Mouse (Mus musculus): ENCODE measurements around the gene Ptprcap.
"Not testable (repeated sequence)": the region's sequence is repeated elsewhere in the genome, so short reads cannot be mapped to it uniquely, and the experiment has no call there.

Ptprcap gene

DNA sequence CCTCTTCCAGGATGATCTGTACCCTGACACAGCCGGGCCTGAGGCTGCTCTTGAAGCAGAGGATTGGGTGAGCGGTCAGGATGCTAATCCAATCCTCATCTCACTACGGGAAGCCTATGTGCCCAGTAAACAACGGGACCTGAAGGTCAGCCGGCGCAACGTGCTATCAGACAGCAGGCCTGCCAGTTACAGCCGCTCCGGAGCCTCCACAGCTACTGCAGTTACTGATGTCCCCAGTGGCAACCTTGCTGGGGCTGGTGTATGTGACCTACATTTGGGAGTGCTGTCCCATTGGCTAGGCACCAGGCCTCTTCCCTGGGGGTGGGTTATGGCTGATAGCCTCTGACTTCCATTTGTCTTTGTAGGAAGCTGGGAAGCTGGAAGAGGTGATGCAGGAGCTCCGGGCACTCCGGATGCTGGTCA, at the start of gene Ptprcap:
Gene Ptprcap, plus strand, starts transcription at position 373 of the 423 bp plus-strand sequence.
- DNase-seq: peak; percentile 69 to 78

DNA sequence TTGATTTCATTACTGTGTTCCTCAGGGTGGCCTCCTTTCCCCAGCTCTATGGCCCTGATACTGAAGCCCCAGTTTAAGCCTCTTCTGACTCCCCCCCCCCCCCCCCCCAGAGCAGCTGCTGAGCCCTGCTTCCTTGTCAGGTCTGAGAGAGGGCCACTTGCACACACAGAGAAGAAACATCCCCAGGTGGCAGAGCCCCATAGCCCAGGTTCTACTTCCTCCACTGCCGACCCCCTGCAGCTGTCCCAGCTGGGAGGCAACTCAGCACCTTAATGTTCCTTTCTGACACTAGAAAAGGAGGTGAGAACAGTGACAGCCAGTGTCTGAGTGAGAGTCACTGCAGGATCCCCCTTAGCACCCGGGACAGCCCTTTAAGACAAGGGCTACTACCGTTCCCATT, 49.6 kb upstream of the Ptprcap start:
- DNase-seq: no peak

DNA sequence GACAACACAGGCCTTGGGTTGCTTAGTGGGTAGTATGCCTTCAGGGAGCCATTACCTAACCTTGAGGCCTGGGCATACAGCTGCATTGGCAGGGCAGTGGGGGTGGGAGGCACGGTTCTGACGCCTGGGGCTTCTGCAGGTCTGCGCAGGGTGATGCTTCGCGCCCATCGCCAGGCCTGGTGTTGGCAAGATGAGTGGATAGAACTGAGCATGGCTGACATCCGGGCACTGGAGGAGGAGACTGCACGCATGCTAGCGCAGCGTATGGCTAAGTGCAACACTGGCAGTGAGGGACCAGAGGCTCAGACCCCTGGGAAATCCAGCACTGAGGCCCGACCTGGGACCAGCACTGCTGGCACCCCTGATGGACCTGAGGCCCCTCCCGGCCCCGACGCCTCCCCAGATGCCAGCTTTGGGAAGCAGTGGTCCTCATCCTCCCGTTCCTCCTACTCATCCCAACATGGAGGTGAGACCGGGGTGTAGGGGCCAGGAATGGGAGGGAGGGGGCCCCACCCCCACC, 48.7 kb upstream of the Ptprcap start:
- DNase-seq: no peak

DNA sequence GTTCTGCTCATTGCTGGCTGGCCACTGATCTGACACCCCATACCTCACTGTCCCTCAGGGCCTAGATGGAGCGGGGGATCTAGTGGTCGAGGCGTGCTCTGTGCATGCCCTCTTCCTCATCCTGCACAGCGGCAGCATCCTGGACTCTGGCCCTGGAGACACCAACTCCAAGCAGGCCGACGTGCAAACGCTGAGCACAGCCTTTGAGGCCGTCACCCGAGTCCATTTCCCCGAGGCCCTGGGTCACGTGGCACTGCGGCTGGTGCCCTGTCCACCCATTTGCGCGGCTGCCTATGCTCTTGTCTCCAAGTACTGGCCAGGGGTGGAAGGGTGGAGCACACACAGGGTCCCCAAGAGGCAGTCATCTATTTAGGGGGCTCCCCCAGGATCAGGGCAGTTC, 46.8 kb upstream of the Ptprcap start:
- DNase-seq: no peak

DNA sequence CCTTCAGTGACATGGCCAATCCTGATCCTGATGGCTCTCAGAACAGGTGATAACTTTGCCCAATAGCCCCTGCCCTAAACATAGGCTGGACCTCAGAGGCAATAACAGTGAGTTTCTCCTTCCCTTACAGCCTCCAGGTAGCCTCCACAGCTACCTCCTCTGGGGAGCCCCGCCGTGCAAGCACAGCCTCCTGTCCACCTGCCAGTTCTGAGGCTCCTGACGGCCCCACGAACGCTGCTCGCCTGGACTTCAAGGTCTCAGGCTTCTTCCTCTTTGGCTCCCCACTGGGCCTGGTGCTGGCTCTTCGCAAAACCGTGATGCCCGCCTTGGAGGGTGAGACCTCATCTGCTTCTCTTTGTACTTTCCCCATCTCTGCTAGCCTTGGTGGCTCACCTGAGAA, 44.9 kb upstream of the Ptprcap start:
- DNase-seq: no peak

DNA sequence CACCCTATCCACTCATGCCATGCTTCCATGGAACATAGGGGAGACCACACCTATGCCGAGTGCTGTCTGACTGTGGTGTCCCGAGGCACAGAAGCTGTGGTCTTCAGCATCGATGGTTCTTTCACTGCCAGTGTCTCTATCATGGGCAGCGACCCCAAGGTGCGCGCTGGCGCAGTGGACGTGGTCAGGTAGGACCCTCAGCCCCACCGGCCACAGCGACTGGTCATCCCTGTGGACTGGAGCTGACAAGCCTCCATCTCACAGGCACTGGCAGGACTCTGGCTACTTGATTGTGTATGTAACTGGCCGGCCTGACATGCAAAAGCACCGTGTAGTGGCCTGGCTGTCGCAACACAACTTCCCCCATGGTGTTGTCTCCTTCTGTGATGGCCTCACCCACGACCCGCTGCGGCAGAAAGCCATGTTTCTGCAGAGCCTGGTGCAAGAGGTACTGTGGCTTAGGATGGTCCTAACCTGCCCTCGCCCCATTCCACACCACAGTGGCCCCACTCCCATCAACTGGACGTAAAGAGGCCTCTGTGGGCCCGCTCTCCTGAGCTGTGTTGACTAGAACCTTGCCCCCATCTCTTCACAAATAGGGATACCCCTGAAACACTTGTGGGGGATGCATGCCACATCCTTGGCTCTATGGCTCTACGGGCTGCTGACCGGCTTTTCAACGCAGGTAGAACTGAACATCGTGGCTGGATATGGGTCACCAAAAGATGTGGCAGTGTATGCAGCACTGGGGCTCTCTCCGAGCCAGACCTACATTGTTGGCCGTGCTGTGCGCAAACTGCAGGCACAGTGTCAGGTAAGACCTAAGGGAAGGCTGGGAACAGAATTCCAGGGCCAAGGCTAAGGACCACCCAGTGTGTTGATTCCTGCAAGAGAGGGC, 41.1 kb upstream of the Ptprcap start:
- no peak for DNase-seq

DNA sequence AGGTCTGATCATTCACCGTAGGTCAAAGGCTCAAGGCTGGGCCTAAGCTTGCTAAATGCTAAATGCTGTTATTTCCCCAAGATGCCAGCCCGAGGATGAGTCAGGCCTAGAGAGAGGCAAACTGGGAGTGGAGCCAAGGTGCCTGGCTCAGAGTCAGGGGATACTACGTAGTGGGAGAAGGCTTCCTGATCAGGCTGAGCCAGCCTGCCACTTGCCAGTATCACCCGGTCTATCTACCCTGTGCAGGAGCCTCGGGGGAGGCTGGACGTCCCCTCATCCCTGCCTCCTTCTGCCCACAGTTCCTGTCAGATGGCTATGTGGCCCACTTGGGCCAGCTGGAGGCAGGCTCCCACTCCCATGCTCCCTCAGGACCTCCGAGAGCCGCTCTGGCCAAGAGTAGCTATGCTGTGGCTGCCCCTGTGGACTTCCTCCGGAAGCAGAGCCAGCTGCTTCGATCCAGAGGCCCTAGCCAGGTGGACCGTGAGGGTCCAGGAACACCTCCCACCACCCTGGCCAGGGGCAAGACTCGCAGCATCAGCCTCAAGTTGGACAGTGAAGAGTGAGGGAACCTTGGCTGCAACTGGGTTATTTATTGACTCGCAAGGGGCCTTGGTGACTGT, 40.1 kb upstream of the Ptprcap start:
- DNase-seq: peak; percentile 95 to 96

DNA sequence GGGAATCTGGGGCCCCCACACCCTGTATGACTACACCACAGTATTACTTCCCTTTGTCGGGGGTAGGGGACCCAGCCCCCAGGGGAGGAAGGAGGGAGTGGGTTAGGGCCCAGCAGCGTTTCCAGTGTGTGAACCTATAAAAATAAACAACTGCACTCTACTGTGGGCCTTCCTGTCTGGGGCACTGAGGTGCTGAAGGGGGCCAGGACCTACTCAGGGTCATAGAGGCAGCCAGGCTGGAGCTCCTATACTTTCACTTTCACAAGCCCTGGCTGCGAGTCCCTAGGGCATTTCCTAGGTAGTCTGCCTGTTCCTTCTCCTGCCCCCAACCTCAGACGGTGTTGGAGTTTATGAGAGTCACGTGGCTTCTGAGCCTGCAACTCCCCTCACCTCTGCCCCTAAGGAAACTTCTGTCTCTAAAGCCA, 39.6 kb upstream of the Ptprcap start:
- DNase-seq: no peak

DNA sequence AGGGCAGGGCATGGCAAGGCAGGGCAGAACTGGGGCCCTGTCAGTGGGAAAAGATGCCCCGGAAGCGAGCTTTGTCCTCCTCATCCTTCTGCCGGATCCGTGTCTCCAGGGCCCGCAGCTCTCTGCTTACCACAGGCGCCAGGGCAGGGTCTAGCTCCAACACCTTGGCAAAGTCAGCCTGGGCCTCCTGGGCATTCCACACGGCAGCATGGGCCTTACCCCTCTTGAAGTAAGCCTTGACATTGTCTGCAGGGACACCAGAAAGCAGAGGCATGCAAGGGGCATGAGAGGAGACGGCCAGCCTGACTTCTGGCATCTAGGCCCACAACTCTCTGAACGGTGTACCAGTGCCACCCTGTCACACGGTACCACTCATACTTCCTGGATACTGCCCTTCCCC, 38.9 kb upstream of the Ptprcap start:
- no peak for DNase-seq

DNA sequence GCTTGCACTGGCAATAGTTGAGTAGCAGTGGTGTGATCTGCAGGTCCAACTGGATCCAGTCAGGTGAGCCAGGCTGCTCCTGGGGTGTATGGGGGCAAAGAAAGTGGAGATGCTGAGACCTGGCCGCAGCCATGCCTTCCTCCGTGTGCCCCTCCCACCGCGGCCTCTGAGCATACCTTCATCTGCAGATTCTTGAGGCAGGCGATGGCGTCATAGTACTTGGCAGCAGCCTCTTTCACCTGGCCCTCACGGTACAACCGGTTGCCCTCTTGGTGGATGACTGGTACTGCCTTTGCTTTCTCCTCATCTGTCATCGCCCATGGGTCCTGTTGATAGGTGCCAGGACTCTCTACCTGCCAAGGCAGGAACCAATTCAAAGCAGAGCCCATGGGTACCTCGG, 38.3 kb upstream of the Ptprcap start:
- DNase-seq: no peak

DNA sequence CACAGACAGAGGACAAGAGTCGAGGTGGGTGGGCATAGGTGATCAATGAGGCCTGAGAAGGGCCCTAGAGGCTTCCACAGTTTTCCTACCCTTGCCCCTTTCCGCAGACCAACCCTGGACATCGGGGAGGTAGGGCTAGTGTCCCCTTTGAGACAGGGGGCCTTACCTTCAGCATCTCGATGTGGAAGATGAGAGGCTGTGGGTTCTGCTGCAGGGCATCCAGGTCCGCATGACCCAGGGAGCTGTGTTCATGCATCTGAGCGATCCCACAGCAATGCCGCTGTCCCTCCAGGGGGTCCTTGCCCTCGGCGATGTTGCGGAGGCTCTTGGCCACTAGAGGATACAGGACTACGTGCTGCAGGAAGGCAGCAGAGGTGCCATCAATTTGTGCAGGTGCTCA, 37.6 kb upstream of the Ptprcap start:
- no peak for DNase-seq

DNA sequence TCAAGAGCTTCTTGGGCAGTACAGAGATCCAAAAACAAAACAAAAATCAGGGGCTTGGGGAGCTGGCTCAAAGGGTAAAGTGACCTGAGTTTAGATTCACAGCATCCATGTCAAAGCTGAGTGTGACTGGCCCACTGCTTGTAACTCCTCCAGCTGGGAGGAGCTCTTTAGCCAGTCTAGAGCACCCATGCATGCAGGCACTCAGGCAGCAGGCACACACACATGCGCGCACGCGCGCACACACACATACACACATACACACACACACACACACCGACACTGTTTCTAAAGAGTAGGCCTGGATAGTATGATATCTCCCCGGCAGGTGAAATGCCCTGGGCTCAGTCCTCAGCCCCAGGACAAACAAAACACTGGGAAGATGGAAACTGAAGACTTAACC, 36.4 kb upstream of the Ptprcap start:
- DNase-seq: no peak

DNA sequence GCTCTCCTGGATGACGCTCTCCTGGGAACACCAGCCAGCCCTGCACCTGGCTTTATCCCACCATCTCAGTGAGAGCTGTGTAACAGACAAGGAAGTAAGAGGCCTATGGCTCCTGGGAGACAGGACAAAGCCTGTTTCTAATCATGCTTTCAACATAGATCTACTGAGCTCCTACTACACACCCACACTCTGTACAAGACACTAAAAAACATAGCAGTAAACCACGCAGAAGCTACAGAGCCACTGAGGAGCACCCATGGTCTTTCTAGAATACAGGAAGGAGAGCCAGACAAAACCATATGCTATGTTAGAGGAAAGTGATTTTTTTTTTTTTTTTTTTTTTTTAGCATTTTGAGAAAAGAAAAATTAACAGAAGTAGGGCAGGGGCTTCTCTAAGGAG, 35.1 kb upstream of the Ptprcap start:
- DNase-seq: no peak

DNA sequence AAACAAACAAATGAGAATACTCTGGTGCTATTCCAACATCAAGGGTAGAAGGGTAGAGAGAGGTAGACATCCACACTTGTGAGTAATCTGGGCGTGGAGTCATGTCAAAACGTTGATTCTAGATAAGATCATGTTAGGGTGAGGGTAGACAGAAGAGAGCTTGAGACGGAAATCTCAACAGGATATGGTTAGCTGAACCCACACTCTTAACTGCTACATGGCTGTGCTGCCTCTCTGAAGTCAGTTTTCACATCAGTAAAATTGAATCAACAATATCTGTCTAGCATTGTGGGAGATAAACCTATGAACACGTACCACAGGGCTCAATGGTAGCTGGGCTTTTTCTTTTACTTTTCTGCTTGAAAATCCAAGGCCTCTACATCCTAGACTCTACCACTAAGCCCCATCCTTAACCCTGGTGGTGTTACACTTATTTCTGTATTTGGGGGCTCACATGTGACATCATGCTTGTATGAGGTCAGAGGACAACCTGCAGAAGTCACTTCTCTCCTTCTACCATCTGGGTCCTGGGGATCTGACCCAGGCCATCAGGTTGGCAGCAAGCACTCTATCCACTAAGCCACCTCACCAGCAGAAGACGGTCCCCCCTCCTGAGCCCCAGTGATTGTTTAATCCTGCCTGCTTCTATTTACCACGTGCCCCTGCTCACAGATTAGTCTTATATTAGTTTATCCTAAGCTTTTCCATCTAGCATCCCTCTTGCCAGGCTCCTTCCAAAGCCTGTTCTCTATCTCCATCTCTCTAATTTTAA, 33.5 kb upstream of the Ptprcap start:
- DNase-seq: no peak

DNA sequence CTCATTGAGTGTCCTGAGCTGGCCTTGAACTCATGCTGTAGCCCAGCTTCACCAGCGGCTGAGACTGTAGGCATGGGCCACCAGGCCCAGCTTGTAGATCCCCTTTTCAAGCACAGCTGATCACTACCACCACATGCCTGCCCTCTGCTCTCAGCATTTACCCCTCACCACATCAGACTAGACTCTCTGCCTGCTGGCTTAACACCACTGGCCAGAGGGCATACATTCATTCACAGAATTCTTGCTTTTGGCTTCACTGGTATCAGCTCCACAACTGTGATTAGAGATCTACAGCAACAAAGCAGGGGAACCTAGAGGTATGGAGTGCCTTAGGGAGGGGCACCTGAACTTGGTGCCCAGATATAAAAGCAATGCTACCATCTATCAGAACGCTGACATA, 32.9 kb upstream of the Ptprcap start:
- no peak for DNase-seq

DNA sequence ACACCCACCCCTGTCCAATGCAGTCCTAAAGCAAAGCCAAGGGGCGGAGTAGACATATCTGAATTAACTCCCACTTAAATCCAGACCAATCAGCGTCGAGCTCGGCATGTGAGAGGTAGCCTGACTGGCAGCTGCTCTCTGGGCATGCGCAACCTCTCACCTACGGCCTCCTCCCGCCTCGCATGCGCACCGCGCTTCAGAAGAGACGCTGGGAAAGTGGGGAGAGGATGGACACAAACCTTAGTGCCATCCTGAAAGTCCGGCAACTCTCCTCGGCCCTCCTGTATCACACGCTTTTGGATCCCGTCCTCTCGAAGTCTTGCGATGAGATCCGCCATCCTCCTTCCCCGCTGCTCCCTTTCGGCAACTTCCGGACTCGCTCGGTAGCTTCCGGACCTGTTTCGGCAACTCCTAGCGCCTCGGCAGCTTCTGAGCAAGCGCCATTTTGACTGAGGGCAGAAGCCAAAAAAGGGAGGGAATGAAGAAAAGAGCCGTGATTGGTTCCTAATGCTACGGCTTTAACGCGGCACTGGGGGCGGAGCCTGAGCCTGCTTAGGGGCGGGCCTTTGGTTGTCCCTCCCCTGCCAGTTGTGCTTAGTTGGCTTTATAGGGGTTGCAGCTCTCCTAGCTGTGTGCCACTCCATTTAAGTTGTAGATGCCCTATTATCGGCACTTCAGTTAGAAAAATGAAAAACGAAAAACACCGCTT, 32.2 kb upstream of the Ptprcap start:
- peak; percentile 99 for DNase-seq

DNA sequence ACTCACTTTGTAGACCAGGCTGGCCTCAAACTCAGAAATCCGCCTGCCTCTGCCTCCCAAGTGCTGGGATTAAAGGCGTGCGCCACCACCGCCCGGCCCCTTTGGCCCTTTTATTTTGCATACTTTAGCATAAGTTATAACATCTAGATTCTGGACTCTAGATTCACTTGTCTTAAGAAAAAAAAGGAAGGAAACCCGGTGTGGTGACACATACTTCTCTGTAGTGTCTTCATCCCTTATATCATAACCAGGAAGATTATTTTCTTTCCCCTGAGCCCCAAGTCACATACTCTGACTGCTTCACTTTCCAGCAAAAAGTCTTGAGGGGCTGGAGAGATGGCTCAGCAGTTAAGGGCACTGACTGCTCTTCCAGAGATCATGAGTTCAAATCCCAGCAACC, 31.5 kb upstream of the Ptprcap start:
- not testable (repeated sequence) for DNase-seq

DNA sequence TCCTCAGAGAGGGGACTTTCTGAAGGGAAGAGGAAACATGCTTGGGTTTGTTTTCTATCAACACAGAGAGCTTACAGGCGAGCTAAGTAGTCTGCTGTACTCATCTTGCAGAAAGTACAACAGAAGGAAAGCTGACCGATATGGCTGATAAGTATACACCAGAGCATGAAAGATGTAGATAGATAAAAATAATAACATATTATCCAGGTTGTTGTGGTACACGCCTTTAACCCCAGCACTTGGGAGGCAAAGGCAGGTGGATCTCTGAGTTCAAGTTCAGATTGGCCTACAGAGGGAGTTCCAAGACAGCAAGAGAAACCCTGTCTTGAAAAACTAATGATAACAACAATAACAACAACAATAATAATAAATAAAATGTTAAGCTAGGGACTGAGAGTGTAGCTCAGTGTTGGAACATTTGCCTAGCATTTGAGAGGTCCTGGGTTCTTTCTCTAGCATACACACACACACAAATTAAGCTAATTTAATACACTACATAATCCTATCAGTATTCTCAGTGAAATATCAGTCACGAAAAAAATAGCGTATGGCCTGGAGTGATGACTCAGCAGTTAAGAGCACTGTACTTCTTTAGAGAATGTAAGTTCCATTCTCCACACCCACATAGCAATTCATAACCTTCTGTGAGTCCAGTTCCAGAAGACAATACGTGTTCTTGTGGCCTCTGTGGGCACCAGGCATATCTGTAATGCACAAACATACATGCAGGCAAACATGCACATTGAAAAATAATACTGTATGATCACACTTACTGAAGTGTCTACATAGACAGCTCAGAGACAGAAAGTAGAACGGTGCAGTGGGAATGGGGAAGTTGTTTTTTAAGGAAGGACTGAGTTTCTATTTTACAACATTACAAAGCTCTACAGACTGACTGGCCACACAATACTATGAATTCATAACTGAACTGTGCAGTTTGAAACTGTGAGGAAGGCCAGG, 30.7 kb upstream of the Ptprcap start:
- no peak for DNase-seq

DNA sequence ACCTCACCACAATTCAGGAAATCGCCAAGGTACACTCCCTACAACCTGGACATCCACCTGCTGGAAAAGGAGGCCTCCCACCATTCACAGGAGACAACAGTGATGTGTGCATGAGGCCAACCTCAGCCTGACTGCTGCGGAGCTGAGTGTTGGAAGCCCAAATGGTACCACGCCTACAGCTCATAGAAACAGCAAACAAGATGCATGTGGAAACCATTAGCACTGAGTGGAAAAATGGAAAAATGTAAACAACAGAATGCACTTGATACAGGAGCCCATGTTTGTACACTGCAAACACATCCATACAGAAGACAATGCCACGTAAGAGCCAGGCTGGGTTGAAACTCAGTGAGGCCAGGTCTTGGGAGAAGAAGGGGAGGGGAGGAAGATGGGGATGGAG, 29.0 kb upstream of the Ptprcap start:
- DNase-seq: no peak

DNA sequence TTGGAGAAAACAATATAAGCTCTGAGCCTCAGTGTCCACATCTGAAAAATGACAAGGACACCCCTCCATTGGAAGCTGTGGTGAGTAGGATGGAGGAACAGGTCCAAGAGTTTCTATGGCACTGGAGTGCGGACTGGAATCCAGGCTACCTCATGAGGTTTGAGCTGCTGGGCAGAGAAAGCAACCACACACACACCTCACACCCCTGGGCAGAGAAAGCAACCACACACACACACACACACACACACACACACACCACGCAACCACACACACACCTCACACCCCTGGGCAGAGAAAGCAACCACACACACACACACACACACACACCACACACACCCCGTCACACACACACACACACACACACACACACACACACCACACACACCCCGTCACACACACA, 28.1 kb upstream of the Ptprcap start:
- DNase-seq: not testable (repeated sequence)

Data from cerebellum, postnatal 10 days (tissue).